Mouse (Mus musculus): Measurements from ENCODE around the gene Aoah.

Gene Aoah

GRCm38 (mm10) chr13:20916698-20917511, 123.0 kb downstream of the Aoah start:
- DNase-seq = no peak

DNA sequence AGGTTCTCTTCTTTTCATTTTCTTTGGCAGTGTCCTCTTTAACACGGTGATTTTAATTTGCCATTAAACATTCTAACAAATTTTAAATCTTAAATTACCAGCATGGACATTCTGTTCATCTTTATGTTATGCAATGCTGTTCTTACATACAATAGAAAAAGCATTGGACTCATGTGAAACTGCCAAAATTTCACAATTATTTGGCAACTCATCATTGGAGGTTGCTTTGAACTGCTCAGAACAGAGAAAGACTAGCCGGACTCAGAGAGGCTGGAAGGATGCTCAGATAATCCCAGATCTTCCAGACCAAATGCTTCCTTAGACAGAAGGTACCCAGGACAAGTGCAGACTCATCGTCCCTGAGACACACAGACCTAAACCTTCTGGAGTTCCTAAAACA, 126.5 kb downstream of the Aoah start:
- no peak for DNase-seq

GRCm38 (mm10) chr13:20936016-20936415, 142.1 kb downstream of the Aoah start:
- DNase-seq = no peak

- peak; percentile 62 for DNase-seq
These were observed 143.5 kb downstream of the Aoah start for GRCm38 (mm10) chr13:20937452-20937851.

- DNase-seq = no peak
These were observed 145.2 kb downstream of the Aoah start for GRCm38 (mm10) chr13:20939099-20939498.

GRCm38 (mm10) chr13:20940389-20940788, 146.5 kb downstream of the Aoah start:
- peak; percentile 53 for DNase-seq

DNA sequence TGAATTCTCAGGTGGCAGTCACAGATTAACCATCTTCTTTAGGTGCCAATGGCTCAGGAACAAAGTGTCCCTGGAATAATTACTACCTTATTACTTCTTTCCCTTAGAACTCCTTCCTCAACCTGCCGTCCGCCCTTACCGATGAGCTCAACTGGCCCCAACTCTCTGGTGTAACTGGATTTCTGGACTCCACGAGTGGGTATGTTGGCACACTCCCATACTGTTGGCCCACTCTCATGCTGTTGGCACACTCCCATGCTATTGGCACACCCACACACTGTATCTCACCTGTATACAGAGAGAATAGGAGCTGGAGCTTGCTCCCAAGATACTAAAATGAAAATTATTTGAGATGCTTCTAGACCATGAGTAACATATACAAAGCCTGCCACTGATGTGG, 147.8 kb downstream of the Aoah start:
- DNase-seq = no peak

DNA sequence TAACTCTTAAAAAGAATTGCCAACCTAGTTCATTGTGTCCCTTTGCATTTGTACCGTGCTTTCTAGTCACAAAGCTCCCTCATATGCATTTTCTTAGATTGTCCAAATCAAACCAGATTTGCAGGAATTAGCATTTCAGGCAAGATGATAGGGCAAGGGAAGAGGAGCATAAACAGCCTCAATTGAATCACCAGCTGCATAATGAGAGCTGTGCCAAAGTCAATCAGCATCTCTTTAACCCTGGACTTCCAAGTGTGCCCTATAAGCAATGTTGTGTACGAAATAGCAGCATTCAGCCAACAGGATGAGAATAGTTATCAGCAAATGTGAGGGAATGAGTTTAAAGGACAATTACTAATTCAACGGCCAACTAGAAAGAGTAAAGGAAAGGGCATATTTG, 169.2 kb downstream of the Aoah start:
- DNase-seq = no peak

- no peak for DNase-seq
These were observed 187.6 kb downstream of the Aoah start for GRCm38 (mm10) chr13:20981234-20982230.

- no peak for DNase-seq
These were observed 191.6 kb downstream of the Aoah start for GRCm38 (mm10) chr13:20985510-20985909.

DNA sequence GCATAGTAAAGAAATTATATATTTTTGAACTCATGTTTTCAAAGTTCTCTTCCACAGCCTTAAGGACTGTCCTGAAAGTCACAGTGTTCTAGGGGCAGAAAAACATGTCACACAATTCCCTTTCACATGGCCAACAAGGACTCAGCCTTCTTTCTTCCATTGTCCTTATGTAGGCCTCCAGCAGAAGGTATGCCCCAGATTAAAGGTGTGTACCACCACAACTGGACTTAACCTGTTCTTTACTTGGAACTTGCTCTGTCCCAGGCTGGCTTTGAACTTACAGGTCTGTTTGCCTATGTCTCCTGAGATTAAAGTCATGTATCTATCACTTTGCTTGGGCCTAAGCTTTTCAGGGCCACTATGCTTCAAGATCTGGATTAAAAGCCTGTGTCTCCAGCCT, 192.0 kb downstream of the Aoah start:
- no peak for DNase-seq

DNA sequence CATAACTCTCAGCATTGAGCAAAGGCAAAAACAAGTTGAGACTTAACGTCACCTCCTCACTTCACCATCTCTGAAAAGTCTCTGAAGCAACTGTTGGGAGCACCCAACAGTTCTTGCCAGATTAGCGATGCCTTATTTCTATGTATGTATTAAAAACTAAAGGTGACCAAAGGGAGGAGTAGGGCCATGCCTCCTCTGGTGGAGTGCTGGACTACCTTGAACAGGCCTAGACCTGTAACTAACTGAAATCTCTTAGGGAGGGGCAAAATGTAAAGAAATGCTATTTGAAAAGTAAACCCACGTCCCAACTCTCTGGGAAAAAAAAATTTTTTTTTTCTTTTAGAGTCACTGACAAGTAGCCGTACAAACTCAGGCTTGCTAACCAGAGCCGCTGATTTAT, 211.3 kb downstream of the Aoah start:
- no peak for DNase-seq

- DNase-seq = no peak
These were observed 211.9 kb downstream of the Aoah start for GRCm38 (mm10) chr13:21005642-21006320.

DNA sequence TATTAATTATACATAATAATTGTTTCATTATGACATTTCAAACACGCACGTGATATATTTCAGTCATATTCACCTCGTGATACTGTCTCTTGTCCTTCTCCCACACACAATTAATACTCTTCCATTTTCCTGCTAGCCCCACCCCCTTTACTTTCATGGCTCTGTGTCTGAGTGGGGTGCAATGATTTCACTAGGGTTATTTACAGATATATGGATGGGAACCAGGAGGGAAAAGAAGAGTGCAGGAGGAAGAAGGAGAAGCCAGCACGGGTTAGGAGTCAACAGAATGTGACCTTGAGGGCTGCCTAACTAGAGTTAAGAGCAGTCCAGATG, 212.4 kb downstream of the Aoah start:
- no peak for DNase-seq

- no peak for DNase-seq
These were observed 219.7 kb downstream of the Aoah start for GRCm38 (mm10) chr13:21013659-21014058.

DNA sequence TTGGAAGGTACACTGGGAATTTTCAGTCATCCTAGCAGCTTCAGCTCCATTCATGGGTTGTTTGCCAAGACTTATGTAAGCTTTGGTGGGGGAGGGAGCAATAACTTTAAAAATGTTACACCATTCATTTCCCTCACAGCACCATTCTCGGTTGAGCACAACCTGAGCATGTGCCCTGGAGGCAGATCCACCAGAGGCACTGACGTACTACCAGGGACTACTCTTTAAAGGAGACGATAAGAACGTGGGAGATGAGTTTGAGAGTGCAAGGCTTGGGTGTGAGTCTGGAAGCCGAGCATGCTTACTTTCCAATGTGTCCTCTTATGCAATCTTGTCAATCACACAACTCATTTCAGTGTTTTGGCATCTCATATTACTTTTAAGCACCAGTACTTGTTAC, 230.9 kb downstream of the Aoah start:
- no peak for DNase-seq

DNA sequence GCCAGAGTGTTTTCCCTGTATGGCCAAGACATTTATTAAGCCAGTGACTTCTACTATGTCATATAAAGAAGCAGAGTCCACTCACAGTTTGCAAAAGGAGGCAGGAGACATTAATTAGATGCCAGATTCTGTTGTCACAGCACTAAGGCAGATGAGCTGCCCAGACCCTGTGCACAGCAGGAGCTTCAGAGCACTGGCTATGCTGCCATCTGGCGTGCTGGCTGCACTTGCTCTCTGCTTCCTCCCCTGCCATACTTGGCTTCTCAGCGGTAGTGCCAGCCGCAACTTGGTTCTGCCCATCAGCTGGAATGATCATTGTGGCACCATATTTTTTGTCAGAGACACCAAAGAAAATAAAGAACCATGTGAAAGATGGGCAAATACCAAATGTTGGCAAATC, 239.3 kb downstream of the Aoah start:
- no peak for DNase-seq

DNA sequence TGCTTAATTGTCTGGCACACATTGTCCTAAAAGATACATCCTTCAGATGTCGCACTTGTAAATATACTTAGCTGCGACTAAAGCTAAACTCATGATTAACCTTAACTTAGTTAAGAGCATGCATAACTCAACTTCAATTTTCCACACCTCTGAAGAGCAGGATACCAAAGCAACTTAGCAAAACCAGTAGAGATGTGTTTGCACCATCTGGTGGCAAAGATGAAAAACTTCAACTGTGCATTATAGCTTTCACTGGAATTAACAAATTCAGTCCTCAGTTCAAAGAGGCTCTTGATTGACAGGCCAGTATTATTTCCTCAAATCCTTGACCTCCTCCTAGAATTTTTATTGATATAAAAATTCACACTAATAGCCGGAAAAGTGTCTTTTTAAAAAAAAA, 241.1 kb downstream of the Aoah start:
- DNase-seq = no peak

DNA sequence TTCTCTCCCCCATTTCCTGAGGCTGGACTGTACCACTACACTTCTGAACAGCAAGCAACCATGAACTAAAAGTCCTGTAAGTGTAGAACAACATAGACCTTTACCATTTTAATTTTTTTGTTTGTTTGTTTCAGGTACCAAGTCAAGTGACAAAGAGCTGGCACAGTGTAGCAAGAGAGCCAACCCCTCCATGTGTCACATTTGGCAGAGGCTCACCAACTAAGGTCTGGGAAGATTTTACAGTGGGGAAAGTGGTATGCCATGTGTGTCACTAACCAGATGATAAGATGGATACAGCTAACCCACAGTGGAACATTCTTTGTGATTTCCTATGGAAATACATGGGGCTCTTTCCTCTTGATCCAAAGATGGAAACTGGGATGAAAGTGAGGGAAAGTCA, 242.1 kb downstream of the Aoah start:
- no peak for DNase-seq

DNA sequence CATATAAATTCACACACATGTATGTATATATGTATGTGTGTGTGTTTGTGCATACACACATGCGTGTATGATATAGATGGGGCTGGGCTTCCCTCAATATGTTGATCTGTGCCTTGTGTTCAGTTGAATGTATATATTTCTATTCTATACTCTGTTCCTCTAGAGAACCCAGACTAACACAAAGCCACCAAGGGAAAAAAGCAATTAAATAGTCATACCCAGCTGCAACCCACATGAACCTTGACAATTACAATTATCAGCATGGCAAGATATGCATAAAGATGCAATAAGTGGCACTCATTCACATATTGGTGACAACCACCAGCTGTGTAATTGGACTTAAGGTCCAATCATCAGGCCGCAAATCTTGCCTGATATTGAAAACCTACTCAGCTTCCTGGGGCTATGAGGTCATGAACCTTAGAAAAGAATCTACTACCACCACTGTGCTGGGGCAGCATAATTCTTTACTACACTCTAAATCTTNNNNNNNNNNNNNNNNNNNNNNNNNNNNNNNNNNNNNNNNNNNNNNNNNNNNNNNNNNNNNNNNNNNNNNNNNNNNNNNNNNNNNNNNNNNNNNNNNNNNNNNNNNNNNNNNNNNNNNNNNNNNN, 246.8 kb downstream of the Aoah start:
- DNase-seq = no peak

DNA sequence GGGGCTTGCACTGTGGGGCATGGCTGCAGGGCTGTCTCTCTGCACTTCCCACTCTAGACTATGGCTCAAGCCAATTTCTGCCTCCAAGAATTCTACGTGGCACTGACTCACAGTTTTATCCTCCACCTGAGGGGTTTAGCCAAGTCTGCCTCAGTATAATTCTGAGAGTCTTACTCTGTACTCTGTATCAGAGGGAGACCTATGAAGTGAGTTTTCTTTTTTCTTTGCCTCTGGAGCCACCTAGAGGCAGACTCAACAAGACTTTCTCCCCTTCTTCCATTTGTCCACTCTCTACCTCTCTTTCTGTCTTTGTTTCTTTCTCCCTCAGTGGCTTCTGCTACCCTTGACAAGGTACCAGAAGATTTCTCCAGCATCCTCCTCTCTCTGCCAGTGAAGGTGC, 256.2 kb downstream of the Aoah start:
- no peak for DNase-seq

GRCm38 (mm10) chr13:21066021-21066420, 272.1 kb downstream of the Aoah start:
- DNase-seq = no peak

GRCm38 (mm10) chr13:21074847-21075246, 280.9 kb downstream of the Aoah start, which contains the start of gene Olfr1370:
Gene Olfr1370 (minus strand): TSS chr13:21074947.
- no peak for DNase-seq

Measured in thymus, postnatal 14 days (tissue).